Mouse (Mus musculus) cerebellum, adult 2 months (tissue): ENCODE results near the gene Bhlhe41.

Experiments
- CTCF ChIP-seq: fragments of 200-500 bp; IDR thresholded peaks from 2 replicates; pipeline ENCODE4 v1.5.1; 2011; ENCODE audit warnings: low read depth, mild to moderate bottlenecking, control low read depth, low read length, moderate library complexity, borderline replicate concordance; ENCODE audit not compliant: insufficient read depth
- POLR2A ChIP-seq: fragments of 200-500 bp; IDR thresholded peaks from 2 replicates; pipeline ENCODE4 v1.6.1; 2011; ENCODE audit warnings: low read length, control low read depth, borderline replicate concordance; ENCODE audit not compliant: insufficient read depth

GRCm38 (mm10) chr6:145851956-145852355, 13.4 kb downstream of the Bhlhe41 start:
- TF ChIP-seq CTCF, result no peak
- TF ChIP-seq POLR2A, result no peak
